Mouse (Mus musculus) MN1 (cell line): Measurements from ENCODE around the gene Lkaaear1.
A peak's percentile ranks its signal among the peaks of the same experiment; 100 is the strongest.

ENCODE experiments used
- DNase-seq: peaks from one replicate; pipeline ENCODE4 v3.0.0-alpha.2; 2016; ENCODE audit warnings: low spot score

Gene Lkaaear1

DNA sequence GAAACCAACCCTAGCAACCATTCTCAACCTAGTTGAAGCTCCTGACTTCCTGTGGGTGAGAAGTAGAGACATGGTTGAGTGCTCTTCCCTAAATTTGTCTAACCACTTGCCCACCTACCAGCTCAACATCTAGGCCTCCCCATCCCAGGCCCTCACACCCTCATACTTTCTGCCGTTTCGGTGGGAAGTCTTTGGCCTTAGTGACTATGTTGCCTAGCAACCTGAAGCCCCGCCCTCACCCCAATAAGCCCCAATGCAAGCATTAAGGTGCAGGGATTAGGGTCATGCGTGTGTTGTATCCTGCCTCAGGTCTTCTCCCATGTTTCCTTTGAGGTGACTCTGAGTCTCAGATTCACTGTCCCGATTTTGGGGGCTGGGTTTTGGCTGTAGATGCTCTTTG lies at the start of gene Lkaaear1:
Lkaaear1 (minus strand) TSS at position 202 of the 400 bp plus-strand sequence.
- DNase-seq = no peak

DNA sequence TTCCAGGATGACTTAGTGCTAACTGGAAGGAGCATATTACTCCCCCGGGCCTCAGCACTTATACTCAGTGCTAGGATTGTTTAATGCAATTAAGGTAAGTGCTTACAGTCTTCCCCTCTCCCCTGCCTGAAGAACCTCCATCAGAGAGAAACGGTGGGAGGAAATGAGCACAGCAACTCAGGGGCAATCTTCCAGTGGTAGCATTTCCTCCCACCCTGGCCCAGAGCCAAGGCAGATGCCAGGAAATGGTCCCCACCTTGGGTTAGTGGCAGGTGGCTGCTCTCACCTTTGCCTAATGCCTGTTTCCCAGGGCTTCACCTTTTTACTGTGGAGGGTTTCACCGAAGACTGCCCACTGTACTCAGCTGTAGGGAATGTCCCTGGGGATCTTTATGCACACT lies 31.8 kb upstream of the Lkaaear1 start:
- DNase-seq = no peak

DNA sequence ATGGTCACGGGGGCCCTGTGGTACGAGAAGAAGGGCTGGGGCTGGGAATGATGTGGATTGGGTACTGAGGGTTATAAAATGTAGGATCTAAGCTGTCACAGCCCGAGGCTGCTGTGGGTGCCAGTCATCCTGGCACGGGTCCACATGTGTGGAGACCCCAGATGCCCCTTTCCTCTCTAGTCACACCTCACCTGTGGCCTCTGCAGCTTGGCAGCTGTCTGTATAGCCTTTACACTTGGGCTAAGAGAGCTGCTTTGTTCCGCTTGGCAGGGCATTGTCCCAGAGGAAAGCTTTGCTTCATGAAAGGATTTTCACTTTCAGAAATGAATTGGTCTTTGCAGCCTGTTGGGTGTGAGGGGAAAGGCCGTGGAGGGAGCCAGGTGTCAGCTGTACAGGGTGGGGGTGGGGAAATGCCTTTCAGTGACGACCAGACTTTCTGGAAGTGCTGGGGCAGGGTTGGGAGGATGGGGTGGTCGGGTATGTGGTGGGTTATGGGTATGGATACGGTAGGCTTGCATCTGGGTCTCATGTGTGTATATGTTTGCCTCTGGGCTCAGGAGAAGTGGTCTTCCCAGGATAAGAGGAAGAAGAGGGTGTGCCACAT lies 29.5 kb upstream of the Lkaaear1 start:
- no peak for DNase-seq

DNA sequence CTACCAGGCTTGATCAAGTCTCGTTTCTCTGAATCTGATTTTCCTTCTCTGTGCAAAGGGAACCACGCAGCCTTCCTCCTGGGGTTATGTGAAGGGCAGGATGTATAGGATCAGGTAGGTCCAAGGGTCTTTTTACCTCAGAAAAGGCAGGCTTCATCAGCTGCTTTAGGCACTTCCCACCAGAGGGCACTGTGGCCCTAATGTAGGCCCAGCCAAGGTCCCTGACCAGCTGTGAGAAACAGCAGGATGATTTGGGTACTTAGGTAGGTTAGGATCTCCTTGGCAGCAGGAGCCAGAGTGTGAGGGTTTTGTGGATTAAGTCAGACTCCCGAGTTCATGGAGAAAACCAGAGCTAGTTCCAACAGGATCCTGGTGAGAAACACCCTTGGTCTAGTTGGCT lies 24.0 kb upstream of the Lkaaear1 start:
- peak; percentile 75 for DNase-seq

DNA sequence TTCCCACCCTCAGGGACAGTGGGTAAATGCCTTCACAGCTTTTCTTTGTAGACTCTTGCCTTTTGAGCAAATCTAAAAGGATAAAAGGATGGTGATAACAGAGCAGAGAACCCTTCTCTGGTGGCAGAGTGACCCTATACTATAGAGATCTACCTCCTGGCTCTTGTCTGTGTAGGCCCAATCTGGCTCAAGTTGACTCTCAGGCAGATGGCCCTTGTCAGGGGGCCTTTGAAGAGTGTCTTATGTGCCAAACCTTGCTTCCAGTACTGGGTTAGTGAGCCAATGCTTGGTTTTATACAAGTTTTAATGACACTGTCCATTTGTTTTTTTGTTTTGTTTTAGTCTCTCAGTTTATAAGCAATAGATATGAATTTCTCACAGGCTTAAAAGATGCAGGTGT lies 23.0 kb upstream of the Lkaaear1 start:
- DNase-seq = no peak

DNA sequence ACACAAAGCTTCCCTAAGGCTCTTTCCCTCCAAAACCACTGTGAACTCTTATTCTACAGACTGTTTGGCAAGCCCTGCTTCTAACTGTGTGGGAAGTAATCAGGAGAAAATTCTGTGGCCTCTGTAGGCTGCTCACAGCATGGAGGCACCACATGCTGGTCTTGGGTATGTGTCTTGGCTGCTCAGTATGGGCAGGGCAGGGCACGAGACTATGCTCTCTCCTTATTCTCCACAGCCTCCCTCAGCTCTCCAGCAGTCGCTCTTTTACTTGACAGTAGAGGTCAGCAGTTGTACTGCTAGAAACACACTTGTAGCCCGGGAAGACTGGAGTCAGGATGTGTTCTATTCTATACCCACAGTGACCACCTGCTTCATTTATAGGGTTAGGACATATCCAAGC lies 21.8 kb upstream of the Lkaaear1 start:
- no peak for DNase-seq

DNA sequence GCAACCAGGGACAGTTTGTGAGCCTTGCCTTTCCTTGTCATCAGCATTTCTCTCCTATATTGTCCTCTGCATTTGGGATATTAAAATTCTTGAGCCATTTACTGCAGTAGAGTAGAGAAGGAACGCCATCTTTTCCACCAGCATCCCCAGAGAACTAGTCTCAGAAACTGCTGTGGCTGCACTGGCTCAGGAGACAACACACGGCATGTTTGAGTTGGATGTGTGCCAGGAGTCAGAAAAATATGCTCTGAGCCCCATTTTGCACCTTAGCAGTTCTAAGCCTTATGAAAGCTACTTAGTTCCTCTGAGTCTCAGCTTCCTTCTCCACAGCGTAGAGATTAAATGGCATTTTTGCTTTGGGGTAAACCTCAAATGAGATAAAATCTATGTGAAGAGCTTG lies 18.7 kb upstream of the Lkaaear1 start:
- DNase-seq = peak; percentile 33

DNA sequence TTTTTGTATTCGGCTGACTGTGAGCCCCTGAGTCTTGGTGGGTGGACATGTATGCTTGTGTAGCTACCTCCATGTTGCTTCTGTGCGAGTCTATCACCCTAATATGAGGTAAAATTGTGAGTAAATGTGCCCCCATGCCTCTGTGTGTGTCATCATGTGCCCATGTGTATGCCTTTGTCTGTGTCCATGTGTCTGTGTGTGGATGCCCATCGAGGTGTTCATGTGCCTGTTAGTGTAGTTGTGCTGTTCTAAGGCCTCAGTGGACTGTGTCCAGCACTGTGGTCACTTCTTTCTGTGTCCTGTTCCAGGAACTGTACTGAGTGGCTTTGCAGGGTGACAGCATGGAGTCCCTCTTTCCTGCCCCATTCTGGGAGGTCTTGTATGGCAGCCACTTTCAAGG lies 17.1 kb upstream of the Lkaaear1 start:
- DNase-seq = no peak

DNA sequence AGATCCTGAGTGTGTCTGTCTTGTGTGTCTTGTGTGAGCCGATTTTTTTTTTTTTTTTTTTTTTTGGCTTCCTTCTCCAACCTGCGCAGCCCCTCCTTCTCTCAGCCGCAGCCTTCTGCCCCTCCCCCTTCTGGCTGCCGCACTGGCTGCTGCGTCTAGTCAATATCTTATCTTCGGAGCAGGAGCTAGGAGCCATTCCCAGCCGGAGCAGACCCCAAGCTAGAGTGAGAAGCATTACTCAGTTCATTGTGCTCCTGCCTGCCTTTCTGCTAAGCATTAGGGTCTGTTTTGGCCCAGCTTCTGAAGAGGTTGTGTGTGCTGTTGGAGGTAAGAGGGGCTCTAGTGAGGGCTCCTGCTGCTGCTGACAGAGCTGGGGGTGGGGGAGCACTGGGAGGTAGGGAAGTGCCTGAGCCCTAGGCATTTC lies 16.7 kb upstream of the Lkaaear1 start, which contains the start of gene Oprl1:
Oprl1 (plus strand) TSS at position 114 of the 424 bp plus-strand sequence.
- peak; percentile 65 for DNase-seq

DNA sequence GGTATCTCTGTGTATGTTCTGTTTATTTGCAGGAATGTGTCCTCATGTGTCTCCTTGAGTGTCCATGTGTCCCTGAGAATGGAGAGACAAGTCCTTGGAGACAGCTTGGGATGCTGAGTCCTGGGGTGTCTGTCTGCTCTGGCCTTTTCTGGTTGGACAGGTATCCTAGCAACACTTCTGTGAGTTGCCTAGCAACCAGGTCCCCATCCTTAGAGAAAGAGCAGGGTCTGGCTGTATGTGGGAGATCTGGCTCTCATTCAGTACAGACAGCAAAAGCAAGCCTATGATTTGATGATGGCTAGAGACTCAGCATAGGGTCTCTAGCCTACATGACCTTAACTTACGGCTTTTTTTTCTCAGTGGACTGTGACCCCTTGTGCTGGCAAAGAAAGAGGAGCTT lies 15.5 kb upstream of the Lkaaear1 start:
- DNase-seq = peak; percentile 51

DNA sequence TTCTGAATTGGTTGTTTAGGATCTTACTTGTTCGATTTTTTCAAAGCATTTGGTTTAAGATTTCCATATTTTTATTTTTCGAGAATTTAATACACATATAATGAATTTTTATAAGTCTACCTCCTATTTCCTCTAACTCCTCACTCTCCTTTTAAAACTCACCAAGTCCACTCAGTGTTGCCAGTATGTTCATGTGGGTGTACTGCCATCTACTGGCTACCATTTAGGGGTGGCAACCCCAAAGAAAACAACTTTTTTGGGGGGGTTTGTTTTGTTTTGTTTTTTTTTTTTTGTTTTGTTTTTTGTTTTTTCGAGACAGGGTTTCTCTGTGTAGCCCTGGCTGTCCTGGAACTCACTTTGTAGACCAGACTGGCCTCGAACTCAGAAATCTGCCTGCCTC lies 8.4 kb upstream of the Lkaaear1 start:
- DNase-seq = peak; percentile 52

DNA sequence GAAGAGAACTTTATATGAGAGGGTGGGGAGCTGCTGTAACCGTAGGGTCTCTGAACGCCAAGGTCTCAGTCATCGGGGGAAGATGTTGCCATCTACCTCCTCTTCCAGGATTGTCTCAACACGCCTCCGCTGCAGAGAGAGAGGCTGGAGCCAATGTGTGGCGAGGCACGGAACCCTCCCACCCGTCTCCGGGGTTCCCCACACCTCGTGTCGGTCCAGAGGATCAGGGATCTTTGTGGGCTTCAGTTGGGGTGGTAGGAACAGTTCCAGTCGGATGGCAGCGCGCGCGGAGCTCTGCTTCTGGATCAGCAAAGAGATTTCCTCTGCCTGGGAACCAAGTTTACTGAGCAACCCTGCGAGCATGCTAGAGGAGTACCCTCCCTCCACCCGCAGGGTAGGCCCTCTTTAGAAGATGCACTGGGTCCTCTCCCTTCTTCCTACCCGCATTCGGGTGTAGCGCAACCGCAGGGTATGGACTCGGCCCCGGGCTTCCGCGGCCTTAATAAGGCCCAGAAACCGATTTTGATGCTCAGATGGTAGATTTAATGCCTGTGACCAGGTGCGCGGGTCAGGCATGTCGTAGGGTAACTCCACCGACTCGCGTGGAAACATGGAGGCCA lies 1.3 kb downstream of the Lkaaear1 start:
- DNase-seq = no peak

DNA sequence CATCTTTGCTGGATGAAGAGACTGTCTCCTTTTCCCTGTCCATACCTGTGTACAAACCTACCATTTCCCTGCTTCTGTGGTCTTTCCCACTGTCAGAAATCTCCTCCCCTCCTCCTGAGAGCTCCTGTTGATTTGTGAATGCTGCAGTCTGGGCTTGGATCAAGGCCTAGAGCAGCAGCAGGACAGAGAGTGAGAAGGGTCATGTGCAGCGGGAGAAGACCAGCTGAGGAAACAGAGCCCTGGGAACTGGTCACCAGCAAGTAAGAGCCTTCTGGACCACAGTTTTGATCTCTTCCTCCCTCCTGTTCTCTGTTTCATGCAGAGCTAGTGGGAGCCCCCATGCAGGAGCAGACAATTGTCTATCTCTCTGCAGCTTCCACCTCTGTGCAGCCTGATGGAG lies 2.5 kb downstream of the Lkaaear1 start:
- no peak for DNase-seq

DNA sequence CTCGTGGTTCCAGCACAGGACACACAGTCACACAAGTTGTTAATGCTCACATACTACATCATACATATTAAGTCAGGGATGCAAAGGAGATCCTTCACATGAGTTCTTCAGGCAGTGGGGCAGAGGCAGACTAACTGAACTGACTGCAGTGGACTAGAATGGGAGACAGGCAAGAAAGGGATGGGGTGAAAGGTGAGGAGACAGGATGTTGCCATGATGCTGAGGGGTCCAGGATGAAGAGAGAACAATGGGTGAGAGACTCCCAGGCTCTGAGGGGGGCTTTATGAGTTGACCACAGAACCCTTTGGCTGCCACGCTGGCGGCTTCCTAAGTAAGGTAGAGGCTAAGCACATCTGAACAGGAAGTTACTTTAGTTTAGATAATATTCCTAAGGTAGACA lies 3.7 kb downstream of the Lkaaear1 start:
- DNase-seq = no peak

DNA sequence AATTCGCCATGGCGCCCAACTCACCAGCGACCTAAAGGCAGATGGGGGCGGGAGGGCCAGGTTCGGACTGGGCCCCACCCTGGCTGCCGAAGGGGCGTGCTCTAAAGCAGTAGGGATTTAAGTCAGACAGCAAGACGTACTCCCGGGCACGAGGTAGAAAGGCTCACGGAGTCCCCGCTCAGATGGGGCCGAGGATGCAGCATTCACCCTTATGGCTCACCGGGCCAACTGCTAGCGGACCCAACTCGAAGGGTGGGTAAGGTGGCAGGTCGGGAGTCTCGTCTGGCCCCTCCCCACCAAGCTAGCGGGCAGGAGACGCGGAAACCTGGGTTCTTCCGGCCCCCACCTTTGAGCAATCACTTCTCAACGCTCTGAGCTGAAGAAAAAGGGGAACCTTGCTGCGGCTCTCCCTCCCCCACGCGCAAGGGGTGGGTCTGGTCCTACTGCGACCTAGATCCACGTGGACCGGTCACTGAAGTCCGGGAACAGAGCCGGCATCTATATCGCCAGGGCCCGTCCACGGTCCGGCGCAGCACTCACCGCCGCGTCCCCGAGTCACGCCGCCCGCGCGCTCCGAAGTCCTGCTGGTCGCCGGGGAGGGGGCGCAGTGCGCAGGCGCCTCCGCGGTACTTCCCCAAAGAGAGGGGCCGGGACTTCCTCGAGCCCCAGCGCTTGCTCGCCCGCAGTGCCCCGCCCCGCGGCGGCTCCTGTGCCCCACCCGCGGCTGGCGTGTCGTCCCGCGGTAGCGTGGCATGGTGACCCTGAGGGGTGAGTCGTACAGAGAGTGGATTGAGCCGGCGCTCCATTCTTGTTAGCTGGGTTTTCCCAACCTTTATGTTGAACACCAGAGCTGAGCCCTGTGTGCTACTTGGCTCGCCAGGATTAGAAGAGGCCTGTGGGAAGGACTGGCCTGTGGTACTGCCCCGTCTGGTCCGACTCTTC lies 4.6 kb downstream of the Lkaaear1 start, which contains the start of gene Rgs19:
Rgs19 (minus strand) TSS at position 639 of the 942 bp plus-strand sequence.
- peak; percentile 85 for DNase-seq

DNA sequence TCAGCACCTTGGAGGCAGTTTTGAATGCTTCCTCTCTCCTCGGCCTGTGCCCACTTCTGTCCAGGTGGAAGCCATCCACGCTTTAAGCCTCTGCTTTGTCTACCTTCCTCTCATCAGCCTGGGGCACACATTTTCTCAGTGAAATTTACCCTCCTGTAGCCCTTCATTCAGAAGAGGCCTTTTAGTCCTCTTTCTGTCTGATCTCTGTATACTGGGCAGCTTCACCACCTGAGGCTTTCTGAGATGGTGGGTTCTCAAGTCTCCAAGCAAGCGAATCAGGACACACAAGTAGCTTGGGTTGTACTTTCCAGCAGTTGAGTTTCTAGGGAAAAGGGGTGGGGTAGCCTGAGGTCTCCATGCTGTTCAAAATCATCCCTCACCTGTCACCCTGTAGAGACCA lies 5.9 kb downstream of the Lkaaear1 start:
- DNase-seq = no peak

DNA sequence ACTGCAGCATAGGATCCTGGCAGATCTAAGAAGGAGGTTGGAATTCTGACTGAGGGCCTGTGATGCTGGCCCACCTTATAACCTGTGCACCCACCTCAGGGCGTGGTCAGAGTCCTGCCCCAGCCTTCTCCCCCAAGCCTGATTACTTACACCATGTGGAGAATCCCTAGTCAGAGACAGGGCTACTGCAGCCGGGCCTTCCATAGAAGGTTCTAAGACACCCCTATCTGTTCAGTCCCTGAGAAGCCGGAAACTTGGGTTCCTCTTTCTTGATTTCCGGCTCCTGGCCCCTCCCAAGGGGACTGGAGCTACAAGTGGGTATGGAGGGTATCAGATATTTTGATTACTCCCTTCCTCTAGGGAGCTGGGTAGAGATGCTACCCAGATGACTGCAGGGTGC lies 6.7 kb downstream of the Lkaaear1 start:
- no peak for DNase-seq

DNA sequence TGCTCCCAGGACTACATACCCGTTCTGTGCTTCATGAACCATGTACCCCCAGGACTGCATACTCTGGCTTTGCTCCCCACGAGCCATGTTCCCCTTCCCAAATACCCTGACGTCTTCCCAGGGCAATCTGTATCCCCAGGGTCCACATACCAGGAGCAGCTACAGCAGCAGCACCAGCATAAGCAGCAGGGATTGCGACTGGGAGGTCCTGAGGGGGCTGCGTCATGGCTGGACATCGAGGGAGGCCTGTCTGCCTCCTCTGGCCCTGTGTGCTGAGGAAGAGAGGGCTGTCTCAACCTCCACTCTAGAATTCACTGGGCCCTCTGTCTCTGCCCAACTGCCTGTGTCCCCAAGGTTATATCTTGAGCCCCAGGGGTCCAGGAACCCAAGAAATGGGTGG lies 7.2 kb downstream of the Lkaaear1 start:
- DNase-seq = no peak

DNA sequence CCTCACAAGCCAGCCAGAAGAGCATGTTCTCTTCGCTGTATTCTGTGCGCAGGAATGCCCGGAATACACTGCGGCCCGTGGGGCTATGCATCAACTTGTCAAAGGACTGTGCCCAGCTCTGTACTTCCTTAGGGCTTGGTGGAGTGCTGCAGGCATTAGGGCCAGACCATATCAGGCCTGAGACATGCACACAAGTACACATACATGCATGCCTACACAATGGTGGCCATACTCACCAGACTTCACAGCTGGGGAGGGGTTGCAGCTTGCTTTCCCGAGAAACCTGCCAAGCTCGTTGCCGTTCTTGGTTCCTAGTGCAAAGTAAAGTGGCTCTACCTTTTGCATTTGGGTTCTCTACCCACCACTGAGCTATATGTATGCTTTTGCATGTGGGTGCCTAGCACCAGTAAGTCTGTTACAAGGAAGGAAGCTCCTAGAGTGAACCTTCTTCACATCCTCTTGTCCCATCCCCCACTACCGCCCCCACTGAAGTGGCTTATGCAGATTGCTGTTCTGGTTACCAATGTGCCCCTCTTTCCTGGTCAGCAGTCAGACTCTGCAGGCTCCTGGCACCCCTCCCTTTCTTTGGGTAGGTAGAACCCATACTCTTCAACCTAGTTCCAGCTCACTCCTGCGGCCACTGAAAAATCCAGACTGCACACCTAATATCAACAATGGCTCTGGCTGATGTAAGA lies 8.6 kb downstream of the Lkaaear1 start:
- DNase-seq = no peak

DNA sequence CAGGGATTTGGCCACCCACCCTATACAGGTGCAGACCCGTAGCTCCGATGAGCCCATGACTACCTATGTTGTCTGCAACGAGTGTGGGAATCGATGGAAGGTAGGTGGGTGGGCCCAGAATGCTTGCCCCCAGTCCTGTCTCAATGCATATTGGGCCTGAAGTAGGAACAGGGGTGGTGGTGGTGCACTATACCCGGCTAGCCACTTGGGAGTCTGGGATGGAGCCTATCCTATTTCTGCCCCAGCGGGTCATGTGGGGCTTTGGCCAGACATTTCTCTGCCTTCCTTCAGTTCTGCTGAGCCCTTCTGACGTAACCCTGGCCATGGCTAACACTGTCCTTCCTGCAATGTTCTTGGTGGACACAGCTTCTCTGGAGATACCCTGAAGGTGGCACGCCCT lies 10.7 kb downstream of the Lkaaear1 start:
- DNase-seq = no peak

DNA sequence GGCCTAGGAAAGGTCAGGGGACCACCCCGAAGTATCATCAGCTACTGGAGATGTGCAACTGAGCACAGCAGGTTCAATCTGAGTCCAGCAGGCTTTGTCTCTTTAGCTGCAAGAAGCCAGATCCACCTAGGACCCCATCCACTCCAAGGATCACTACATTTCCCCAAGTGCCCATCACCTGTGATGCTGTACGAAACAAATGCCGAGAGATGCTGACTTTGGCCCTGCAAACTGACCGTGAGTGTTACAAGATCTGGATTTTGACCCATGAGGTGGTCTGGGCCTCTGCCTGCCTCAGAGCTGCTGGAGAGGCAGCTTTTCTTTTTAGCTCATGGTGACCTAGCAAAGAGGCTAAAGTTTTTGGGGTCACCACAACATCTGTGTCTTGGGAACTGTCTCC lies 12.6 kb downstream of the Lkaaear1 start:
- no peak for DNase-seq

DNA sequence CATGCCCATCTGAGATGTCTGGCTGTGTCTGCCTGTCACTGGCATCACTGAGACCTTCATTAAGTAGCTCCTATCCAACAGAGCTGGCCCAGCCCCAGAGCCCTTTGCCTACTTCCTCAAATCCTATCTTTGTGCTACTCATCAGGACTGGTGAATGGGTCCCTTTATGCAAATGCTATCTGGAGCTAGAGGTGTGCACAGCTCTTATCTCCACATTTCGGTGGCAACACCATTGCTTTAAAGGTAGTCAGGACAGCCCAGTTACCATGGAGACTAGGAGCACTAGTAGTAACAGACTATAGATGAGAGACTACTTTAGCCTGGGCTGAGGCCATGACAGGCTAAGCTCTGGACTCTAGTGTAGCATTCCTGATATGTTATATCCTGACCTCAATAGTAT lies 13.5 kb downstream of the Lkaaear1 start:
- no peak for DNase-seq
